Mouse (Mus musculus) limb, embryonic 11.5 days (tissue): ENCODE measurements around the gene Fscn1. TPM values are rescaled to one million over a fixed set of nuclear protein-coding genes. Genes with fewer than 3 reads are reported as not detected.

ENCODE experiments used
- ATAC-seq: fragments of 200-750 bp; cut with Nextera tagmentation; 2 replicates; pipeline ENCODE4 v1.8.0; 2017; ENCODE audit warnings: low read depth; ENCODE audit not compliant: insufficient number of reproducible peaks, low FRiP score, low TSS enrichment
- DNase-seq: peaks from one replicate; pipeline ENCODE4 v3.0.0-alpha.2; 2015; ENCODE audit warnings: low spot score
- H3K27ac ChIP-seq: fragments of 300-500 bp; sonication (generic); replicated peaks from 2 replicates; pipeline ENCODE4 v1.5.1; 2014; ENCODE audit warnings: low read depth, mild to moderate bottlenecking, low read length
- H3K27me3 ChIP-seq: fragments of 300-500 bp; sonication (generic); 2 replicates; pipeline ENCODE4 v1.6.1; 2014; ENCODE audit warnings: mild to moderate bottlenecking, low read length, mixed read lengths; ENCODE audit not compliant: control insufficient read depth, insufficient read depth
- H3K36me3 ChIP-seq: fragments of 300-500 bp; sonication (generic); 2 replicates; pipeline ENCODE4 v1.6.1; 2014; ENCODE audit warnings: mild to moderate bottlenecking, low read length, moderate library complexity, mixed read lengths; ENCODE audit not compliant: control insufficient read depth, insufficient read depth
- H3K4me1 ChIP-seq: fragments of 300-500 bp; sonication (generic); 2 replicates; pipeline ENCODE4 v1.6.1; 2014; ENCODE audit warnings: low read length, mixed read lengths; ENCODE audit not compliant: control insufficient read depth, insufficient read depth
- H3K4me2 ChIP-seq: fragments of 300-500 bp; sonication (generic); 2 replicates; pipeline ENCODE4 v1.6.1; 2014; ENCODE audit warnings: low read depth, mild to moderate bottlenecking, moderate library complexity; ENCODE audit not compliant: severe bottlenecking
- H3K4me3 ChIP-seq: fragments of 300-500 bp; sonication (generic); 2 replicates; pipeline ENCODE4 v1.5.1; 2014; ENCODE audit warnings: low read depth, low read length
- H3K9ac ChIP-seq: fragments of 300-500 bp; sonication (generic); 2 replicates; pipeline ENCODE4 v1.6.1; 2014; ENCODE audit warnings: mild to moderate bottlenecking, low read length
- H3K9me3 ChIP-seq: fragments of 300-500 bp; sonication (generic); 2 replicates; pipeline ENCODE4 v1.6.1; 2016; ENCODE audit warnings: low read length; ENCODE audit not compliant: control insufficient read depth
- WGBS: fragments of 180-500 bp; shearing (Covaris S2); extraction: QIAGEN DNeasy Blood & Tissue Kit; methylation state at CpG from one replicate; pipeline ENCODE4 v1.1.7; 2014; 5-methylcytosine and 5-hydroxymethylcytosine counted together
- polyA plus RNA-seq: library from polyadenylated mRNA; unstranded; fragments of >200 nt; fragmentation: Nextera tagmentation; extraction: Ambion mirVana; gene quantifications from 2 replicates; pipeline ENCODE4 v1.2.1, GENCODE M21; 2014

Gene Fscn1
- polyA plus RNA-seq, 1 experiment from 2014 or later: 678 TPM

GRCm38 (mm10) chr5:142944979-142945682, 15.0 kb upstream of the Fscn1 start:
- Histone ChIP-seq H3K36me3 (no peaks in the 10 kb centered on the region), H3K27me3 (no peaks in the 10 kb centered on the region), H3K4me1 (no peaks in the 10 kb centered on the region), H3K27ac (0 out of 2 replicates have a peak overlapping the region, but pooled peaks have one; percentile 3), H3K9ac (no peak overlapping the region), H3K4me2 (no peak overlapping the region), H3K4me3 (no peak overlapping the region), H3K9me3 (no peaks in the 10 kb centered on the region; the same call in 1 of the 2 replicates)
- ATAC-seq: no peak
- WGBS: 51% methylated on average over 8 of the region's 8 CpGs
- no peak for DNase-seq

DNA sequence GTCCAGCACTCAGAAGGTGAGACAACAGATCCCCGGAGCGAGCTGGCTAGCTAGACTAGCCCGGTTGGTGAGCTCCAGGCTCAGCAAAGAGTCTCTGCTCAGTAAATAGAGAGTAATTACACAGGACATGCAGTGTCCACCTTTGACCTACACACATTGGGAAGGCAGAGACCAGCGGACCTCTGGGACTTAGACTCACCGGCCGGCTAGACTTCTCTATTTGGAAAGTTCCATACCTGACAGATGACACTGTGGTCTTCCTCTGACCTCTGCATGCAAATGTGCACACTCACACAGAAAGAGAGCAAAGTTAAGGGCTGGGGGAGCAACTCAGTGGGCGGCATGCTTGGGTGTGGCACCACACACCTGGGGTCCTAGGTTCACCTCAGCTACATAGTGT, 12.7 kb upstream of the Fscn1 start:
- 78% methylated on average over 7 of the region's 7 CpGs for WGBS
- no peak for DNase-seq
- no peak overlapping the region for H3K27ac ChIP-seq

DNA sequence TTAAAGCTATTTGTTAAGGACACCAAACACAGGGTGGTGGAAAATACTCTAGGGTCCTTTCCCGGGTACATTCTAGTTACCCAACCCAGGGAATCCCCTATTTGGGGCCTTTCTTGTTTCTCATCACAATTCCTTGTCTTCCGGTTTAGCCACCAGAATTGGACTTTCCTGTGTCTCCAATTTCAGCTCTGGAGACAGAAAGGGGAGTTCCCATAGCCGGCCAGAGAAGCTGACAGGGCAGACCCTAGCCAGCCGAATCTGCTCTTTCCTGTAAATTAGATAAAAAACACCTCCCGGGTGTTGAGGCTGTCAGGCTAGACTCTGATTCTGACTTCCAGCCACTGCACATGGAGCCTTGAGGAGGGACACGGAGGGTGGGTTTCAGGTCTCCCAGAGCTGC, 10.6 kb upstream of the Fscn1 start:
- no peaks in the 10 kb centered on the region for H3K9me3 ChIP-seq
- no peaks in the 10 kb centered on the region for H3K27me3 ChIP-seq
- H3K36me3 ChIP-seq: no peaks in the 10 kb centered on the region
- 38% methylated on average over 6 of the region's 6 CpGs for WGBS
- no peaks in the 10 kb centered on the region for H3K4me1 ChIP-seq
- H3K27ac ChIP-seq: no peak overlapping the region
- no peak for DNase-seq
- ATAC-seq: no peak
- H3K9ac ChIP-seq: no peak overlapping the region
- H3K4me2 ChIP-seq: no peak overlapping the region
- H3K4me3 ChIP-seq: no peak overlapping the region

More for the DNA sequence above, 12.7 kb upstream of the Fscn1 start:
- Histone ChIP-seq H3K4me1 (no peaks in the 10 kb centered on the region), H3K9me3 (no peaks in the 10 kb centered on the region), H3K27me3 (no peaks in the 10 kb centered on the region), H3K4me2 (no peak overlapping the region), H3K9ac (no peak overlapping the region), H3K36me3 (no peaks in the 10 kb centered on the region), H3K4me3 (no peak overlapping the region)
- ATAC-seq: no peak

- 90% methylated on average over 6 of the region's 6 CpGs for WGBS
- ATAC-seq (no peak), DNase-seq (no peak)
- no peak overlapping the region for H3K4me2 ChIP-seq
- H3K36me3 ChIP-seq: no peaks in the 10 kb centered on the region
- no peaks in the 10 kb centered on the region for H3K4me1 ChIP-seq
- no peak overlapping the region for H3K4me3 ChIP-seq
- H3K9me3 ChIP-seq: no peaks in the 10 kb centered on the region
- no peak overlapping the region for H3K27ac ChIP-seq
- H3K27me3 ChIP-seq: no peaks in the 10 kb centered on the region
- no peak overlapping the region for H3K9ac ChIP-seq
Measured at GRCm38 (mm10) chr5:142950405-142950804, 9.7 kb upstream of the Fscn1 start.

DNA sequence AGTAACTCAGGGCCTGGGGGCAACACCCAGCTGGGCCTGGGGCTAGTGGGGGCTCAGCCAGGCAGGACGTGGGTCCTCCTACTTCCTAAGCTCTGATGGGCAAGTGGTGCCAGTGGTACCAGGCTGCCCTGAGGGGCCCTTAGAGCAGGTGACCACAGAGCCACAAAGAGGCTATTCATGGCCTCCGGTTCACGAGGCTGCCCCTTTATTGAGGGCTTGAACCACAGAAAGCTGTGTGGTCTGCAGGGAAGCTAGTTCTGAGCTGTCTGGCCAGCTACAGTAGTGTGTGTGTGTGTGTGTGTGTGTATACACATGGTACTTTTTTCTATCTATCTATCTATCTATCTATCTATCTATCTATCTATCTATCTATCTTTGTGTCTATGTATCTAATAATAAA, 6.5 kb upstream of the Fscn1 start:
- H3K27me3 ChIP-seq: no peaks in the 10 kb centered on the region
- no peak overlapping the region for H3K9ac ChIP-seq
- H3K4me1 ChIP-seq: no peaks in the 10 kb centered on the region
- 69% methylated on average over 3 of the region's 3 CpGs for WGBS
- no peak overlapping the region for H3K4me3 ChIP-seq
- no peaks in the 10 kb centered on the region for H3K36me3 ChIP-seq
- H3K27ac ChIP-seq: no peak overlapping the region
- H3K9me3 ChIP-seq: no peaks in the 10 kb centered on the region
- H3K4me2 ChIP-seq: no peak overlapping the region
- no peak for DNase-seq
- no peak for ATAC-seq

DNA sequence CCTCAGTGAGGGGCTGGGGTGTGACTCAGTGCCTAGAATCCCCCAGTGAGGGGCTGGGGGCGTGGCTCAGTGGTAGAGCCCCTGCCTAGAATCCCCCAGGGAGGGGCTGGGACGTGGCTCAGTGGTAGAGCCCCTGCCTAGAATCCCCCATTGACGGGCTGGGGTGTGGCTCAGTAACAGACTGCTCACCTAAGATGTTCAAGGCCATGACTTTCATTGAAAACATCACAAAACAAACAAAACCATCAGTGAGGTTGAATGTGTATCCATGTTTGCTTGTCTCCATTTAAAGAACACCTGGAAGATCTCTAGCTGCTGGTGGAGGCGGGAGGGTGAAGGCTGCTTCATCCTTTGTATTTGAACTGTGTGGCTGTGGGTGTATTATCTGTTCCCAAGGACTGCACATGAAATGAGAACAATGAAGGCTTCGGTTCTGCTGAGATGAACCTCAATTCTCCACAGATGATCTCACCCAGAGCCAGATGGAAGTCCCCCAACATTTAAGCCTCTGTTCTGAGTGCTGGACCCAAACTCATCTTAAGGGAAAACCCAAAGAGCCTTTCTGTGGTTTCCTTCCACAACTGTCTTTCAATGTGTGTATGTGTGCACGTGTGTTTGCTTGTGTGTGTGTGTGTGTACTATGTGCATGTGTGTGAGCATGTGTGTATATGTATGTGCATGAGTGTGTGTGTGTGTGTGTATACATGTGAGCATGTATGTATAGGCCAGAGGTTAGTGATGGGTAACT, 3.0 kb upstream of the Fscn1 start:
- Histone ChIP-seq H3K27ac (no peak overlapping the region), H3K9ac (no peak overlapping the region), H3K4me3 (no peak overlapping the region), H3K4me2 (no peak overlapping the region), H3K4me1 (peaks cover 4% of the 10 kb centered on the region; the same call in 1 of the 2 replicates), H3K27me3 (no peaks in the 10 kb centered on the region), H3K36me3 (no peaks in the 10 kb centered on the region), H3K9me3 (no peaks in the 10 kb centered on the region)
- 67% methylated on average over 6 of the region's 6 CpGs for WGBS
- ATAC-seq (no peak), DNase-seq (no peak)

DNA sequence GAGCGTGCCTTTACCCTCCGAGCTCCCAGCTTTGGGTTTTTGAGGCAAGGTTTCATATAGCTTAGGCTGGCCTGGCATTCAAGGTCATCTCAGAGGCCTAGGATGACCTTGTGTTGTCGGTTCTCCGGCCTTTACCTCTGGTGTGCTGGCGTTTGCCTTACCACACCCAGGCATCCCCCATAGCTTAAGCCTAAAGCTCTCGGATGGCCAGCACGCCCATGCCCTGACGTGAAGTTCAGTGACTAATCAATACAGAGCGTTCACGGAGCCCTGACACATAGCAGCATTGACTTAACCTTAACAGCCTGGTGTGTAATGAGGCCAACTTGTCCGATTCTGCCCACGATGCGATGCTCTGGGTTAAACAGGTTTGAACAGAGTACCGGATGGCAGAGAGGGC, 1.7 kb upstream of the Fscn1 start:
- ATAC-seq (no peak), DNase-seq (no peak)
- Histone ChIP-seq H3K27me3 (no peaks in the 10 kb centered on the region), H3K27ac (no peak overlapping the region), H3K4me1 (peaks cover 4% of the 10 kb centered on the region), H3K9ac (no peak overlapping the region), H3K9me3 (no peaks in the 10 kb centered on the region), H3K36me3 (no peaks in the 10 kb centered on the region), H3K4me3 (no peak overlapping the region), H3K4me2 (no peak overlapping the region)
- 91% methylated on average over 14 of the region's 14 CpGs for WGBS

DNA sequence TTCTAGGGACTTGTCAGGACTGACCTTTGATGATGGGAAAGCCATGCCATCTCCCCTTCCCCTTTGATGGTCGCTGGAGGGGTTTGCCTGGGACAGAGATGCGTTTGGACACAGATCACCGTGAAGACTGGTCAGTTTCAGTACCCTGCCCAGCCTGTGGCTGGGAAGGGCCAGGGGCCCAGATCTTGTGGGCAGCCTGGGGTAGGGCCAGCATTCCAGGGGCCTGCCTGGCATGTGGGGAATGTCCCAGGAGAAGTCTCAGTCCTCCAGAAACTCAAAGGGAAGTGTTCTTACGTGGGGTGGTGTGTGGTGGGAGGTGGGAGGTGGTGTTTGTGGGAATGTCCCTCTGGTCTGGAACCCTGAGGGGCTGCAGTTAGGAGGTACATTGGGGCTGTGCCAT, 987 bp upstream of the Fscn1 start:
- Histone ChIP-seq H3K4me2 (no peak overlapping the region), H3K4me1 (peaks cover 11% of the 10 kb centered on the region), H3K9ac (no peak overlapping the region), H3K27ac (no peak overlapping the region), H3K27me3 (no peaks in the 10 kb centered on the region), H3K36me3 (no peaks in the 10 kb centered on the region), H3K4me3 (no peak overlapping the region), H3K9me3 (no peaks in the 10 kb centered on the region)
- no peak for DNase-seq
- ATAC-seq: no peak
- 50% methylated on average over 4 of the region's 4 CpGs for WGBS
